Mouse (Mus musculus): ENCODE data around the gene Rpl23a. TPM values are rescaled to one million over a fixed set of nuclear protein-coding genes. Genes with fewer than 3 reads are reported as not detected.
"Not testable (repeated sequence)": the region's sequence is repeated elsewhere in the genome, so short reads cannot be mapped to it uniquely, and the experiment has no call there.

The Rpl23a gene
- polyA plus RNA-seq, 1 experiment from 2014 or later: 1,161 TPM

DNA sequence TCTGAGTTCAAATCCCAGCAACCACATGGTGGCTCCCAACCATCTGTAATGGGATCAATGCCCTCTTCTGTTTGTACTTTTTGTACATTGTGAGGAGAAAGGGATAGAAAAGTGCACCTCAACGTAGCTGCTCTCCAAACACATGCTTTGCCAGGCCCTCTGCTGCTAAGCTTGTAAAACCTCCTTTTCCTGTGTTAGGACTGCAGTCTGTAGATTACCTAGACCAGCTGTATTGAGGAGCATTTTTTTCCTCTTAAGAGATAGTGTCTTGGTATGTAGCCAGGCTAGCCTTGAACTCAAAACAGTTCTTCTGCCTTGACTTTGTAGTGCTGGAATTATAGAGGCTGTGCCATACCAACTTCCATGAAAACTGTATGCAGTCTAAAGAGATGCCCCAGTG lies 47.3 kb downstream of the Rpl23a start:
- Histone ChIP-seq H3K4me3 (ENCODE audit: low read depth, low read length) (no peak overlapping the region), H3K27me3 (ENCODE audit: control insufficient read depth, insufficient read depth, low read length) (no peaks in the 10 kb centered on the region), H3K9ac (ENCODE audit: low read length) (no peak overlapping the region), H3K9me3 (ENCODE audit: control insufficient read depth, low read length) (no peaks in the 10 kb centered on the region), H3K4me2 (ENCODE audit: low read depth, low read length, severe bottlenecking) (no peak overlapping the region), H3K27ac (ENCODE audit: low read depth, low read length) (no peak overlapping the region), H3K36me3 (ENCODE audit: control insufficient read depth, insufficient read depth, low read length) (no peaks in the 10 kb centered on the region), H3K4me1 (replicated peaks; ENCODE audit: control insufficient read depth, insufficient read depth, low read length) (no peaks in the 10 kb centered on the region)
- WGBS: 91% methylated on average over 1 of the region's 1 CpGs
- DNase-seq (ENCODE audit: low spot score) (no peak), ATAC-seq (replicated peaks; ENCODE audit: low FRiP score) (no peak)

DNA sequence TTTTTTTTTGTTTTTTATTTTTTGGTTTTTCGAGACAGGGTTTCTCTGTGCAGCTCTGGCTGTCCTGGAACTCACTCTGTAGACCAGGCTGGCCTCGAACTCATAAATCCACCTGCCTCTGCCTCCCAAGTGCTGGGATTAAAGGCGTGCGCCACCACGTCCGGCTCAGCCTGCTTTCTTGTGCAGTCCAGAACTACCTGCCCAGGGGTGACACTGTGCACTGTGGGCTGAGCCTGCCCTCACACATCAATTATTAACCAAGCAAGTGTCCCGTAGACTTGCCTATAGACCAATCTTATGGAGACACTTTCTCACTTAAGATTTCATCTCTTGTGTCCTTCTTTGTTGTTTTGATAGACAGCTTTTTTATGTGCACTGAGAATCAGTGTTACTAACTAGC lies 48.1 kb downstream of the Rpl23a start:
- H3K36me3 ChIP-seq (ENCODE audit: control insufficient read depth, insufficient read depth, low read length); H3K27ac ChIP-seq (ENCODE audit: low read depth, low read length); ATAC-seq (replicated peaks; ENCODE audit: low FRiP score); H3K4me3 ChIP-seq (ENCODE audit: low read depth, low read length); DNase-seq (ENCODE audit: low spot score); H3K27me3 ChIP-seq (ENCODE audit: control insufficient read depth, insufficient read depth, low read length); H3K4me2 ChIP-seq (ENCODE audit: low read depth, low read length, severe bottlenecking); H3K4me1 ChIP-seq (replicated peaks; ENCODE audit: control insufficient read depth, insufficient read depth, low read length); H3K9me3 ChIP-seq (ENCODE audit: control insufficient read depth, low read length); H3K9ac ChIP-seq (ENCODE audit: low read length): not testable (repeated sequence)
- WGBS: 96% methylated on average over 7 of the region's 7 CpGs

DNA sequence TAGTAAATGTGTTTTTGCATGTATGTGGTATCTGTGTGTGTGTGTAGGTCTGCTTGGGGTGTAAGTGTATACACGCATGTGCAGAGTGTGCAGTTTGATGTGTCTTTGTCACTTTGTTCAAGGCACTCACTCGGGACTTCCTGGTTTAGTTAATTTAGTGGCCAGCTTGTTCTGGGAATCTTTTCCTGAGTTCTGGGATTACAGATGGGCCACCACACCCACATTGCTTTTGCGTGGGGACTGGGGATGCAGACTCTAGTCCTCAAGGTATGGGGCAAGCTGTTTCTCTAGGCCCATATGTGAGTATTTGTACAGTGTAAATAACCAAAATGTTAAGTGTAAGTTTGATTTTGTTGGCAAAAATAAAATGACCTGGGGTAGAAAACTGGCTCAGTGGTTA lies 49.0 kb downstream of the Rpl23a start:
- 89% methylated on average over 3 of the region's 3 CpGs for WGBS
- Histone ChIP-seq H3K9ac (ENCODE audit: low read length) (no peak overlapping the region), H3K27ac (ENCODE audit: low read depth, low read length) (no peak overlapping the region), H3K4me2 (ENCODE audit: low read depth, low read length, severe bottlenecking) (no peak overlapping the region), H3K4me3 (ENCODE audit: low read depth, low read length) (no peak overlapping the region), H3K4me1 (replicated peaks; ENCODE audit: control insufficient read depth, insufficient read depth, low read length) (no peaks in the 10 kb centered on the region), H3K27me3 (ENCODE audit: control insufficient read depth, insufficient read depth, low read length) (no peaks in the 10 kb centered on the region), H3K36me3 (ENCODE audit: control insufficient read depth, insufficient read depth, low read length) (no peaks in the 10 kb centered on the region), H3K9me3 (ENCODE audit: control insufficient read depth, low read length) (no peaks in the 10 kb centered on the region)
- DNase-seq (ENCODE audit: low spot score) (no peak), ATAC-seq (replicated peaks; ENCODE audit: low FRiP score) (no peak)

DNA sequence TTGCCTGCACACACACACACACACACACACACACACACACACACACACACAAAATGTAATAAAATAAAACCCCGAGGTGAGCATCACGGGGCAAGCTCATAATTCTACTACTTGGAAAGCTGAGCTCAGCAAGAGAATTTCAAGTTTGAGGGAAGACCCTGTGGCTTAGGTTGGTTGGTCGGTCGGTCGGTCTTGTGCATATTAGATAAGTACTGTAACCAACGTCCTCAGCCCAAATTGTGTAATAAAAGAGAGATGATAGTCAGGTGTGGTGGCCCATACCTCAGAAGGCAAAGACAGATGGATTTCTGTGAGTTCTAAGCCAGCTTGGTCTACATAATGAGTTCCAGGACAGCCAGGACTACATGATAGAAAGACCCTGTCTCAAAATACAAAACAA lies 49.5 kb downstream of the Rpl23a start:
- ATAC-seq (replicated peaks; ENCODE audit: low FRiP score) (no peak), DNase-seq (ENCODE audit: low spot score) (no peak)
- no peaks in the 10 kb centered on the region for H3K4me1 ChIP-seq (replicated peaks; ENCODE audit: control insufficient read depth, insufficient read depth, low read length)
- no peak overlapping the region for H3K27ac ChIP-seq (ENCODE audit: low read depth, low read length)
- H3K36me3 ChIP-seq (ENCODE audit: control insufficient read depth, insufficient read depth, low read length): no peaks in the 10 kb centered on the region
- WGBS: 94% methylated on average over 6 of the region's 6 CpGs
- H3K4me2 ChIP-seq (ENCODE audit: low read depth, low read length, severe bottlenecking): no peak overlapping the region
- H3K9me3 ChIP-seq (ENCODE audit: control insufficient read depth, low read length): no peaks in the 10 kb centered on the region
- H3K4me3 ChIP-seq (ENCODE audit: low read depth, low read length): no peak overlapping the region
- H3K27me3 ChIP-seq (ENCODE audit: control insufficient read depth, insufficient read depth, low read length): no peaks in the 10 kb centered on the region
- H3K9ac ChIP-seq (ENCODE audit: low read length): no peak overlapping the region

Small RNA genes lying within 50 kb of the gene (microRNA-seq; reads per million reads assigned to microRNA genes)
- not detected for gene Mir7653 (ENCODE audit: insufficient number of aligned reads)

Other genes with a start within 250 kb of the Rpl23a start
- 29.6 and 30.5 TPM in 2 replicates for gene Phf12, start 200.8 kb downstream of the Rpl23a start, polyA plus RNA-seq (2014; fragmentation: Nextera tagmentation; extraction: Ambion mirVana)
- 18.8 and 22.1 TPM in 2 replicates for gene Dhrs13, start 151.3 kb downstream of the Rpl23a start, polyA plus RNA-seq (2014; fragmentation: Nextera tagmentation; extraction: Ambion mirVana)
- 71.2 and 74.2 TPM in 2 replicates for gene Flot2, start 145.7 kb downstream of the Rpl23a start, polyA plus RNA-seq (2014; fragmentation: Nextera tagmentation; extraction: Ambion mirVana)
- 39.4 and 41.8 TPM in 2 replicates for gene Eral1, start 103.2 kb downstream of the Rpl23a start, polyA plus RNA-seq (2014; fragmentation: Nextera tagmentation; extraction: Ambion mirVana)
- gene Fam222b, start 88.9 kb downstream of the Rpl23a start, polyA plus RNA-seq (2014; fragmentation: Nextera tagmentation; extraction: Ambion mirVana): 31.3 and 34.4 TPM in 2 replicates
- gene Traf4, start 18.0 kb downstream of the Rpl23a start, polyA plus RNA-seq (2014; fragmentation: Nextera tagmentation; extraction: Ambion mirVana): 77.7 and 79.6 TPM in 2 replicates
- gene Nek8, start 6.9 kb downstream of the Rpl23a start, polyA plus RNA-seq (2014; fragmentation: Nextera tagmentation; extraction: Ambion mirVana): 7.6 and 9.6 TPM in 2 replicates
- 7.1 and 9.9 TPM in 2 replicates for gene Tlcd1, start 6.9 kb downstream of the Rpl23a start, polyA plus RNA-seq (2014; fragmentation: Nextera tagmentation; extraction: Ambion mirVana)
- gene Rab34, start 4.8 kb upstream of the Rpl23a start, polyA plus RNA-seq (2014; fragmentation: Nextera tagmentation; extraction: Ambion mirVana): 54.7 and 58.8 TPM in 2 replicates
- 1.4 and 1.6 TPM in 2 replicates for gene Proca1, start 9.8 kb upstream of the Rpl23a start, polyA plus RNA-seq (2014; fragmentation: Nextera tagmentation; extraction: Ambion mirVana)
- 41.0 and 52.3 TPM in 2 replicates for gene Sdf2, start 62.2 kb upstream of the Rpl23a start, polyA plus RNA-seq (2014; fragmentation: Nextera tagmentation; extraction: Ambion mirVana)
- 33.7 and 34.0 TPM in 2 replicates for gene Supt6, start 62.4 kb upstream of the Rpl23a start, polyA plus RNA-seq (2014; fragmentation: Nextera tagmentation; extraction: Ambion mirVana)
- 75.1 and 84.6 TPM in 2 replicates for gene 2610507B11Rik, start 78.2 kb upstream of the Rpl23a start, polyA plus RNA-seq (2014; fragmentation: Nextera tagmentation; extraction: Ambion mirVana)
- gene BC030499, start 107.3 kb upstream of the Rpl23a start, polyA plus RNA-seq (2014; fragmentation: Nextera tagmentation; extraction: Ambion mirVana): 0.21 and 0.87 TPM in 2 replicates
- gene Spag5, start 117.9 kb upstream of the Rpl23a start, polyA plus RNA-seq (2014; fragmentation: Nextera tagmentation; extraction: Ambion mirVana): 75.5 and 76.1 TPM in 2 replicates
- 3.3 and 7.4 TPM in 2 replicates for gene Aldoc, start 139.4 kb upstream of the Rpl23a start, polyA plus RNA-seq (2014; fragmentation: Nextera tagmentation; extraction: Ambion mirVana)
- 69.6 and 70.3 TPM in 2 replicates for gene Pigs, start 144.8 kb upstream of the Rpl23a start, polyA plus RNA-seq (2014; fragmentation: Nextera tagmentation; extraction: Ambion mirVana)
- 73.2 and 77.4 TPM in 2 replicates for gene Unc119, start 159.9 kb upstream of the Rpl23a start, polyA plus RNA-seq (2014; fragmentation: Nextera tagmentation; extraction: Ambion mirVana)
- gene Foxn1, start 203.0 kb upstream of the Rpl23a start, polyA plus RNA-seq (2014; fragmentation: Nextera tagmentation; extraction: Ambion mirVana): not detected in 2 replicates
- not detected in 2 replicates for gene Slc13a2, start 238.6 kb upstream of the Rpl23a start, polyA plus RNA-seq (2014; fragmentation: Nextera tagmentation; extraction: Ambion mirVana)

All from forebrain, embryonic 11.5 days (tissue).